8 mouse cellular contexts compared by ENCODE assay signal in the genomic region with DNA sequence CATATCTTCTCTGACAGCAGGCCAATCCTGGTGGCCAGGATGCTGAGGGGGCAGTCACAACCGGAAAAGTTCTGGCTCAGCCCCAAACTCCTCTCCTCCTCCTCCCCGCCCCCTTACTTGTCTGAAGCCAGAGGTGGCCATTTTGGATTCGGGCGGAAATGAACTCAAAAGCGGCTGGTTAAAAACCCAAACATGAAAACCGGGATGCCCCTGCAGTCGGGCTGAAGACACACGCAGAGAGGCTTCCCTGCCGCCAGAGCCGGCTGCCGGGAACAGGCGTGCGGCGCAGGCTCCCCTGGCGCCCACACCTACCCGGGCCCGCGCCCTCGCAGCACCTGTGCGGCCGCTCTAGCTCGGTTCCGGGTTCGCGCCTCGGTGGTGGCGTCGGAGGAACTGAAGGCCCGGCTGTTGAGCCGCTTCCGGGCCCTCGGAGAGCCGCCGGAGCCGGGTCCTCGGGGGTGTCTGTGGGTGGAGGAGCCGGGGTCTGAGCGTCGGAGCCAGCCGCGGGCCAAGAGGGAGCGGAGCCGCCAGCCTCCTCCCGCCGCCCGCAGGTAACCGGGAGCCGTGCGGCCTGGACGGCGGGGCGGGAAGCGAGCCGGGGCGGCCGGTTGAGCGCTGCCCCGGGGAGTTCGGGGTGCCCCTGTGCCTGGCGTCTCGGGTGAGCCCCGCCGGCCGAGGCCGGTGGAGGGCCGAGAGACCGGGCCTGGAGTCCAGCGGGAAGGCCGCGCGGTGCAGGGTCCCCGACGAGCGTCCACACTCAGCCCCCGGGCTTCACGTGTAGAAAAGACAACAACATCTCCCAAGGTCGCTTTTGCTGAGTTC. TPM values are rescaled to one million over a fixed set of nuclear protein-coding genes. Genes with fewer than 3 reads are reported as not detected.
DNase-seq lines count a peak whose midpoint lies in the region; ATAC-seq and TF ChIP-seq lines count a peak whose summit lies in the region.

No protein-coding gene starts in this region.

- H3K4me3 ChIP-seq in ES-E14 (ENCODE audit: insufficient read depth in 1 of 2, low read depth in 1 of 2, low read length in 2 of 2, poor library complexity in 1 of 2, severe bottlenecking in 1 of 2), result peak overlapping the region; percentile 90 to 97
- H3K4me3 ChIP-seq in forebrain, embryonic 15.5 days, result peak overlapping the region; percentile 92
- H3K4me3 ChIP-seq in lung, adult 2 months (replicated peaks; ENCODE audit: extremely low read depth, low read depth, low read length), result peak overlapping the region; percentile 94

- H3K9me3 ChIP-seq in ES-E14 (ENCODE audit: control insufficient read depth, insufficient read depth, low read depth, low read length), result no peaks in the 10 kb centered on the region
- no peaks in the 10 kb centered on the region for H3K9me3 ChIP-seq in forebrain, embryonic 15.5 days

- H3K4me2 ChIP-seq in forebrain, embryonic 15.5 days (replicated peaks), result peak overlapping the region; percentile 77

- under 1% methylated on average over 68 of the region's 77 CpGs for WGBS in forebrain, embryonic 15.5 days
- WGBS in lung, adult 2 months, result 1% methylated on average over 75 of the region's 77 CpGs

- DNase-seq in ES-E14 (ENCODE audit: low read depth, low spot score), result peak; percentile 90
- peak; percentile 89 for DNase-seq in cerebellum, adult 11-12 months
- peak; percentile 74 for DNase-seq in heart, postnatal 25 days (ENCODE audit: low spot score)
- DNase-seq in layer of hippocampus, adult 18-20 months (ENCODE audit: low spot score in 2 of 2), result peak; percentile 83 to 92
- peak; percentile 90 for DNase-seq in lung, adult 2 months
- peak; percentile 81 to 83 for DNase-seq in thymus, adult 18-20 months

- peak; percentile 97 for ATAC-seq in forebrain, embryonic 15.5 days (replicated peaks)
- ATAC-seq in neutrophil, adult 5-6 weeks (ENCODE audit: extremely low read depth, insufficient number of reproducible peaks, low FRiP score, poor library complexity, severe bottlenecking), result peak; percentile 81

- no peak for TF ChIP-seq CTCF in lung, adult 2 months (IDR thresholded peaks at IDR 0.05; ENCODE audit: insufficient read depth, low read length)

- no peaks in the 10 kb centered on the region for H3K27me3 ChIP-seq in forebrain, embryonic 15.5 days

- 0 out of 2 replicates have a peak, but pooled peaks have one; percentile 12 for TF ChIP-seq POLR2A in lung, adult 2 months (IDR thresholded peaks at IDR 0.05; ENCODE audit: borderline replicate concordance, extremely low read depth, low read depth, low read length)

- peaks cover 0 to 12% of the 10 kb centered on the region in 2 experiments; a peak in 3 of 4 replicates for H3K4me1 ChIP-seq in ES-E14 (ENCODE audit: control insufficient read depth in 2 of 2, insufficient read depth in 2 of 2, low read length in 2 of 2, poor library complexity in 1 of 2)
- peaks cover 21% of the 10 kb centered on the region for H3K4me1 ChIP-seq in forebrain, embryonic 15.5 days
- H3K4me1 ChIP-seq in lung, adult 2 months (ENCODE audit: control insufficient read depth, insufficient read depth, low read length), result peaks cover 8% of the 10 kb centered on the region; the same call in 1 of the 2 replicates

- H3K27ac ChIP-seq in ES-E14 (ENCODE audit: insufficient read depth, low read depth, low read length, poor library complexity, severe bottlenecking), result peak overlapping the region; percentile 35
- H3K27ac ChIP-seq in forebrain, embryonic 15.5 days (replicated peaks), result peak overlapping the region; percentile 95

- intact Hi-C loops in heart, postnatal 25 days (cut with DNase I), result loop anchor here (5.0 to 10.0 kb wide), 3 partner anchors 62 to 1385 kb away; a partner anchor contains a TSS

- H3K36me3 ChIP-seq in ES-E14 (ENCODE audit: control insufficient read depth, insufficient read depth, low read length, poor library complexity, severe bottlenecking), result peaks cover 3% of the 10 kb centered on the region
- peaks cover 12% of the 10 kb centered on the region for H3K36me3 ChIP-seq in forebrain, embryonic 15.5 days

- in situ Hi-C loops in ES-E14 (cut with MboI; ENCODE audit: low sequenced_read_pairs in 2 of 2, unreplicated experiment in 2 of 2), result no loop called here

- H3K9ac ChIP-seq in ES-E14 (ENCODE audit: insufficient read depth, low read depth, low read length, poor library complexity, severe bottlenecking), result peak overlapping the region; percentile 98
- H3K9ac ChIP-seq in forebrain, embryonic 15.5 days (replicated peaks), result peak overlapping the region; percentile 93

TF ChIP-seq in ES-E14, 5 proteins besides CTCF, POLR2A, EP300 and RAD21:
- TF ChIP-seq ZC3H11A (IDR thresholded peaks at IDR 0.05; ENCODE audit: borderline replicate concordance, low read depth, low read length), result no peak
- no peak for TF ChIP-seq ZNF384 (IDR thresholded peaks at IDR 0.05; ENCODE audit: low read depth, low read length)
- peak; percentile 90 for TF ChIP-seq HCFC1 (IDR thresholded peaks at IDR 0.05; ENCODE audit: borderline replicate concordance, insufficient read depth, low read length)
- TF ChIP-seq MAFK (IDR thresholded peaks at IDR 0.05; ENCODE audit: insufficient read depth, low read depth, low read length), result no peak
- no peak for TF ChIP-seq CHD2 (IDR thresholded peaks at IDR 0.05; ENCODE audit: low read depth, low read length)
TF ChIP-seq in ES-E14: peak in this region for 1.

RNA-seq across cellular contexts. Expression of a gene that starts 0.9 kb away (rescaled TPM):
- total RNA-seq in ES-E14 (2012; rRNA removed), result 13.0 and 19.1 TPM in 2 replicates
- polyA plus RNA-seq in forebrain, embryonic 15.5 days (2015; fragmentation: Nextera tagmentation; extraction: Ambion mirVana), result 17.7 and 17.9 TPM in 2 replicates
- total RNA-seq in heart, postnatal 25 days (2021), result 1 to 10 TPM; 5.1 to 5.6 TPM
- 10 to 100 TPM; 19.7 to 19.8 TPM for total RNA-seq in layer of hippocampus, adult 18-20 months (2021)
- 6.3 and 7.1 TPM in 2 replicates for polyA plus RNA-seq in lung, adult 2 months (2012; rRNA removed)
- total RNA-seq in neutrophil, adult 5-6 weeks (2017), result 39.1 and 41.1 TPM in 2 replicates

Comparison
In these comparisons a context has a peak if more than half of its experiments do, and no peak if none do; other contexts are left out.
1. Peak in every context shown above with its lines: DNase-seq, ATAC-seq, H3K4me3 ChIP-seq and H3K27ac ChIP-seq.